8 mouse cellular contexts compared by ENCODE assay signal in the genomic region with DNA sequence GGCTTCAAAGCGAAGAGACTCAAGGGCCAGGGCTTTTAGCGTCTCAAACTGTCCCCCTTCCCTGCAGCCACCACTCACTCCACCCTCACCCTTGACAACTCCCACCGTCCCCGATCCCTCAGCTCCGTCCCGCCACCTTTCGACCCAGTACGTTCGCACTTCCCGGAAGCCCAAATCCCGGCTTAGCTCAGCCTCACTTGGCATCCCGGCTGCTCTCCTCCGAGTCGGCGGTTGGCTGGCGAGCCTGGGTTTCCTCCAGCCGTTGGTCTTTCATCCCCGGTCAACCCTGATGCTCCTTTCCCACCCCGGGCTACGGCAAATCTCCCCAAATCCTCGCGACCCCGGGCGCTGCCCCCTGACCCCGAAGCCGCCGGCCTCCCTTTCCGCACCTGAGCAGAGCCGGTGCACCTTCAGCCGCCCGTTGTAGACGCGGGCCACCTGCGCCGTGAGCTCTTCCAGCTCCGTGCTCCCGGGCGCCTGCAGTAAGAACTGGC. TPM values are rescaled to one million over a fixed set of nuclear protein-coding genes. Genes with fewer than 3 reads are reported as not detected.
DNase-seq lines count a peak whose midpoint lies in the region; ATAC-seq and TF ChIP-seq lines count a peak whose summit lies in the region.

No protein-coding gene starts in this region.

- ATAC-seq in G1E (ENCODE audit: extremely low read depth, insufficient number of reproducible peaks, low FRiP score, poor library complexity, severe bottlenecking): 0 out of 2 replicates have a peak, but pooled peaks have one; percentile 3
- ATAC-seq in common myeloid progenitor, adult 5-6 weeks (replicated peaks; ENCODE audit: low read depth, poor library complexity, severe bottlenecking): peak; percentile 36
- ATAC-seq in intestine, embryonic 15.5 days: peak; percentile 82
- ATAC-seq in liver, embryonic 13.5 days (ENCODE audit: low read depth): peak; percentile 75

- 1% methylated on average over 37 of the region's 38 CpGs for WGBS in intestine, embryonic 15.5 days
- under 1% methylated on average over 38 of the region's 38 CpGs for WGBS in liver, embryonic 13.5 days (ENCODE audit: insufficient replicate concordance)

- H3K9me3 ChIP-seq in G1E (replicated peaks): no peaks in the 10 kb centered on the region
- H3K9me3 ChIP-seq in intestine, embryonic 15.5 days: no peaks in the 10 kb centered on the region
- no peaks in the 10 kb centered on the region for H3K9me3 ChIP-seq in liver, embryonic 13.5 days (replicated peaks)

- peak overlapping the region; percentile 85 for H3K4me2 ChIP-seq in intestine, embryonic 15.5 days (replicated peaks)
- peak overlapping the region; percentile 94 for H3K4me2 ChIP-seq in liver, embryonic 13.5 days
- H3K4me2 ChIP-seq in myocyte (ENCODE audit: low read depth): peak overlapping the region; percentile 74

- peaks cover 15% of the 10 kb centered on the region for H3K4me1 ChIP-seq in G1E (ENCODE audit: insufficient read depth, low read depth, low read length)
- no peaks in the 10 kb centered on the region; the same call in 1 of the 2 replicates for H3K4me1 ChIP-seq in intestine, embryonic 15.5 days (replicated peaks)
- peaks cover 15% of the 10 kb centered on the region for H3K4me1 ChIP-seq in liver, embryonic 13.5 days (replicated peaks)

- H3K9ac ChIP-seq in intestine, embryonic 15.5 days: peak overlapping the region; percentile 88
- H3K9ac ChIP-seq in liver, embryonic 13.5 days: peak overlapping the region; percentile 87

- H3K27me3 ChIP-seq in G1E (ENCODE audit: insufficient read depth, low read length) (no peaks in the 10 kb centered on the region), myocyte (ENCODE audit: control insufficient read depth, insufficient read depth, insufficient read length) (no peaks in the 10 kb centered on the region)
- no peaks in the 10 kb centered on the region for H3K27me3 ChIP-seq in intestine, embryonic 15.5 days (replicated peaks)
- H3K27me3 ChIP-seq in liver, embryonic 13.5 days: no peaks in the 10 kb centered on the region

- H3K36me3 ChIP-seq in G1E (replicated peaks) (peaks cover 62% of the 10 kb centered on the region), myocyte (ENCODE audit: control insufficient read depth, insufficient read depth) (no peaks in the 10 kb centered on the region)
- H3K36me3 ChIP-seq in intestine, embryonic 15.5 days: no peaks in the 10 kb centered on the region
- peaks cover 29% of the 10 kb centered on the region for H3K36me3 ChIP-seq in liver, embryonic 13.5 days

- TF ChIP-seq CTCF in G1E (IDR thresholded peaks at IDR 0.05; ENCODE audit: low read depth, low read length): no peak

- H3ac ChIP-seq in myocyte (ENCODE audit: control insufficient read depth, insufficient read length): peak overlapping the region; percentile 37

- H3K79me2 ChIP-seq in myocyte (ENCODE audit: control insufficient read depth, insufficient read depth): no peaks in the 10 kb centered on the region

- peak; percentile 71 for DNase-seq in 416B (ENCODE audit: low read depth)
- DNase-seq in G1E (ENCODE audit: low spot score): peak; percentile 68
- peak; percentile 60 for DNase-seq in gastrocnemius, postnatal 25 days
- no peak for DNase-seq in liver, embryonic 13.5 days
- DNase-seq in B cell, adult 2 months: no peak

- no peak for TF ChIP-seq POLR2A in myocyte (IDR thresholded peaks at IDR 0.05; ENCODE audit: insufficient read length, low read depth)

- peak overlapping the region; percentile 79 for H3K27ac ChIP-seq in intestine, embryonic 15.5 days
- peak overlapping the region; percentile 82 for H3K27ac ChIP-seq in liver, embryonic 13.5 days

- H3K4me3 ChIP-seq in G1E (ENCODE audit: low read depth, low read length): peak overlapping the region; percentile 88
- H3K4me3 ChIP-seq in intestine, embryonic 15.5 days (replicated peaks): peak overlapping the region; percentile 93
- H3K4me3 ChIP-seq in liver, embryonic 13.5 days (replicated peaks): peak overlapping the region; percentile 84
- peak overlapping the region; percentile 62 for H3K4me3 ChIP-seq in myocyte

TF ChIP-seq in myocyte, 11 proteins besides CTCF, POLR2A, EP300 and RAD21:
- TF ChIP-seq MAX (IDR thresholded peaks at IDR 0.05; ENCODE audit: low read depth) (no peak), MYOG (IDR thresholded peaks at IDR 0.05; ENCODE audit: control insufficient read depth in 1 of 3, insufficient read depth in 1 of 3, insufficient read length in 2 of 3, low read depth in 2 of 3) (no peak), CEBPB (IDR thresholded peaks at IDR 0.05; ENCODE audit: insufficient read depth, poor library complexity, severe bottlenecking) (no peak), USF1 (IDR thresholded peaks at IDR 0.05; ENCODE audit: low read depth) (no peak), REST (IDR thresholded peaks at IDR 0.05; ENCODE audit: insufficient read depth, insufficient read length) (no peak), E2F4 (IDR thresholded peaks at IDR 0.05; ENCODE audit: insufficient read depth) (peak; percentile 8), MYOD1 (IDR thresholded peaks at IDR 0.05; ENCODE audit: control insufficient read depth in 1 of 3, insufficient read length in 2 of 3, low read depth in 2 of 3) (no peak)

RNA-seq across cellular contexts. Expression of a gene that starts 0.7 kb away (rescaled TPM):
- total RNA-seq in G1E (2014; fragmentation: Nextera tagmentation): 28.7 and 44.8 TPM in 2 replicates
- 56.7 and 73.4 TPM in 2 replicates for total RNA-seq in G1E (2017)
- polyA plus RNA-seq in G1E (2012): 70.5 and 72.5 TPM in 2 replicates
- total RNA-seq in common myeloid progenitor, adult 5-6 weeks (2017): 72.0 and 100.0 TPM in 2 replicates
- total RNA-seq in gastrocnemius, postnatal 25 days (2021): 10 to 100 TPM; 23.8 to 25.9 TPM
- polyA plus RNA-seq in intestine, embryonic 15.5 days (2015; fragmentation: Nextera tagmentation; extraction: Ambion mirVana): 36.1 and 42.4 TPM in 2 replicates
- 33.2 and 39.9 TPM in 2 replicates for polyA plus RNA-seq in liver, embryonic 13.5 days (2015; fragmentation: Nextera tagmentation; extraction: Ambion mirVana)
- 21.9 TPM for polyA plus RNA-seq in myocyte (2012; fragmentation: generic; extraction: Trizol)

Comparison
In these comparisons a context has a peak if more than half of its experiments do, and no peak if none do; other contexts are left out.
1. DNase-seq: peak in 416B (single experiment), G1E (single experiment) and gastrocnemius, postnatal 25 days (single experiment); none in liver, embryonic 13.5 days (single experiment) and B cell, adult 2 months (0 of 2).
2. ATAC-seq: peak in every context shown above with its lines; median percentile 82 in intestine, embryonic 15.5 days; 75 in liver, embryonic 13.5 days; 36 in common myeloid progenitor, adult 5-6 weeks; 3 in G1E.
3. Peak in every context shown above with its lines, with median percentiles within 50 percentile points of each other: H3K4me3 ChIP-seq and H3K4me2 ChIP-seq.